Mouse (Mus musculus) embryo, embryonic 9.5 days (tissue): ENCODE data around the gene Fndc3a.

Experiments
- DNase-seq: peaks from one replicate; pipeline ENCODE4 v3.0.0-alpha.2; 2017; ENCODE audit errors: extremely low spot score

Gene Fndc3a

DNA sequence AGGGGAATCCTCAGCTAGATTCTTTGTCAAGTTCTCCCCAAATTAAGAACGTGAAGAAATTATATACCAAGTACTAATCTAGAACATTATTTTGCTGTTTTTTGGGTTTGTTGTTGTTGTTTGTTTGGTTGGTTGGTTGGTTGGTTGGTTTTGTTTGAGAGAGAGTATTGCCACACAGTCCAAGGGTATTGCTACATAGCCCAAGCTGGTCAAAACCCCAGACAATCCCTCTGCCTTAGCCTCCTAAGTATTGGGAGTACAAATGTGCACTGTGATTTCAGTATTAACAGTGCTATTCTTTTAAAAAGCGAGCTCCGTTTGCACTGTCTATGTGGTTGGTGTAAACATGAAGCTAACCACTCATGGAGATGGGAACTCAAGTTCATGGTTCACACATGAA lies 37.9 kb downstream of the Fndc3a start:
- no peak for DNase-seq

DNA sequence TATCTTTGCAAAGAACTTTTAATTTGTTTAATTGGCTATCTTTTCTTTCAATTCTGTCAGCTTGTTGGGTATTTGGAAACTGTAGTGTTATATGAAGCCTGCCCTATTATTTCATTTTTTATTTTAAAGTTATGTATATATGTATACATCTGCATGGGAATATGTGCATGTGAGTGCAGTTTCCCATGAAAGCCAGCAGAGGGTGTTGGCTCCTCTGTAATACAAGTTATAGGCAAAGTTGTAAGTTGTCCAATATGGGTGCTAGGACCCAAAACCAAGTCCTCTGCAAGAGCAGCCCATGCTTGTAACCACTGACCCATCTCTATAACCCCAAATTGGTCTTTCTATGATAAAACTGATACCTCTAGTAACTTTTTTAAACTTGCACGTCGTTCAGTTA lies 38.8 kb downstream of the Fndc3a start:
- DNase-seq, result no peak

DNA sequence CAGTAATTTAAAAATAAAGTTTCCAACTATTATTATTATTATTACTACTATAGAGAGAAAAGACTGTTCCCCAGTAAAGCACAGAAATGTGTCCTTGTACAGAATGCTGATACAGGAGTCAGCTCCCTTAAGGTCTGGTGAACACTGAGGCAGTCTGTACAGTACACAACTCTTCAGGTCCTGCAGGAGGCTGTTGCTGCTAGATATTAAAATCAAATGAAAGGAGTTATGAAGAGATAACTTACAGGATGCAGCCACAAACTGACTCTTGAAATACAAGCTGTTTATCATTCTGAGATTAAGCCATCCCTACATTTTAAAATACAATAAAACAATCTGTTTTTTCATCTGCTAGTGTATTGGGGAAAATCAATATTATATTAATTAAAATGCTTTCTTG lies 60.5 kb downstream of the Fndc3a start:
- DNase-seq, result no peak

DNA sequence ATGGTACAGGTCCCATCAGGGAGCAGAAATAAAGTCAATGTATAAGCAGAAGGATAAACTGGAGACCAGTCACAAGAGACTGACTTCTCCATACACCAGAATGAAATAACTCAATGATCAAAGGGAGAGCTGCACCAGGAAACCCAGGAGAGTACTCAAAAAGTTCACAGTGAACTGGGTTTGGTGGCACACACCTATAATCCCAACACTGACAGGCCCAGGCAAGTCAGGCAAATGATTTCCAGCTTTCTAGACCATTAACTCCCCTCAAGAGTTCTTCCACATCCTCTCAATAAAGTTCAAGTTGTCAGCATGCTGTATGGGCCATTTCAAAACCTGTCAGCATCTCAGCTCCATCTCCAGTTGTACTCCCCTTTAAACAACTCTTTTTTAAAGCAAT lies 64.3 kb downstream of the Fndc3a start:
- no peak for DNase-seq

DNA sequence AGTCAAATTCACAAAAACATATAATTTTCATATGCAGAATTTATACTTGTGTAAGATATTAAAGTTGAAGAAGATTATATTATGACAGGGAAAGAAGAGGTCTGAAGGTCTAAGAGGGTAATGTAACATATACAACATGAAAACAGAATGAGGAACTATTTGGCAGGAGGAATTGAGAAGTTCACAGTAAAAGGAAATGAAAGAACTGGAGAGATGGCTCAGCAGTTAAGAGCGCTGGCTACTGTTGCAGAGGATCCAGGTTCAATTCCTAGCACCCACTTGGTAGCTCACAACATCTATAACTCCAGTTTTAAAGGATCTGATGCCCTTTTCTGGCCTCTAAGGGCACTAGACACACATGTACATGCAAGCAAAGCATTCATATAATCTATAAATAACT lies 65.2 kb downstream of the Fndc3a start:
- no peak for DNase-seq

DNA sequence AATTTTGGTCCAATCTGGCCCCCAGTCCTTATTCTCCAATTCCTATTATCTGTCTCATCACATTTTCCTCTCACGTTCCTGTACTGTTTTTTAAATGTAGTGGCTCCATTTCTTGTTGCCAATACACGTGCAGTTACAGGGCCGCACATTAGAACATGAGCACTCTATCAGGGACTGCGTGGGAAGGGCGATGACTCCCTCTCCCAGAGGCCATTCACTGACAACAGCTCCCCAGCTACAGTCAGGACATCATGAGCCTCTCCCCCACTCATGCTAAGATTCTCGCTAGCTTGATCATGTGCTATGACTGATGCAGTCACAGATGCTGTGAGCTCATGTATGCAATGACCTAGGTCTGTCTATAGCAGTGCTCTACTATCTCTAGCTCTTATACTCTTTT lies 71.3 kb downstream of the Fndc3a start:
- no peak for DNase-seq

DNA sequence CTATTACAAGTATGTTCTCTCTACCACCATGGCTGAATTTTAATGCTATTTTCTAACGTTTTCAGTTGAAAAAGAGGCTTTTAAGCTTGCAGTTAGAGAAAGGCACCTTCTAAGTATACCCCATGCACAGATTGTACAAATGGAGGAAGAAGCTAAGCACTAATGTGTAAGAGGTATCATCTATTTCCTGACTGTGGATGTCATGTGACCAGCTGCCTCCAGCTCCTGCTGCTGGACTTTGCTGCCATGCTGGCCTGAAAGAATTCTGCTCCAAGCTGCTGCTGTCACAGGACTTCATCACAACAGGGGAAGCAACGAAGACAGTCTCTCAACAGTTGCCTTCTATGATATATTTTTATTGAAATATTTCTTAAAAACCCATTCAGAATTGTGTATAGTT lies 76.2 kb downstream of the Fndc3a start:
- DNase-seq, result no peak

DNA sequence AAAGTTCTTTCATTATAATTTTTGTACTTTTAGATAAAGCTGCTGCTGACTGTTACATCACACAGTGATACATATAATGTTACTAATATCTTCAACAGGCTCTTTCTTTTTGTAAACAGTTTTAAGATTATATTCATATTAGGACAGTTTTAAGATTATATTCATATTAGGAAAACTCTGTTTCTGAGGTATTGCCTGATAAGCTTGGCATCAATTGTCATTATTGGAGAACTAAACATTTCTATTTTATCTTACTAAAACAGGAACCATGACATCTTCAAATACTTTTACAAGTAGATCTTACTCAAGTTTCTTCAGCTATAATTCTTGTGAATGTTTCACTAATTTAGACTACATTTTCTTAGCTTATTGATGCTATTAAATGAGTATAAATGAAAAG lies 84.4 kb downstream of the Fndc3a start:
- DNase-seq, result no peak

DNA sequence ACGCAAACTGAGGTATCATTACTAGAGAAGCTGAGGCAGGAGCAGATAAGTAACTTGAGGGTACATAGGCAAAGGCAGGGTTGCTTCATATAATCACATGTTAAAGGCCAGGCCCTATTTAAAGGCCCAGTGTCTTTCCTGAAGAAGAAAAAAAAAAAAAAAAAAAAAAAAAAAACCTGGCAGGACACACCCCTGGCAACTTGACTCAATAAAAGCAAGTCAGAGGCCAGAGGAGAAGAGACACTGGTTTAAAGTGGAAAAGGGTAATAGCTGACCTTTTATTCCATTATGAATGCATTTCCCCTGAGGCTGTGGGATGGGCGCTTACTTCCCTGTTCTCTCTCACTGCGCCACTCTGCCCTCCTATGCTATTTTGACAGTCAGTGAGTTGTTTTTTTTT lies 105.7 kb downstream of the Fndc3a start:
- no peak for DNase-seq

DNA sequence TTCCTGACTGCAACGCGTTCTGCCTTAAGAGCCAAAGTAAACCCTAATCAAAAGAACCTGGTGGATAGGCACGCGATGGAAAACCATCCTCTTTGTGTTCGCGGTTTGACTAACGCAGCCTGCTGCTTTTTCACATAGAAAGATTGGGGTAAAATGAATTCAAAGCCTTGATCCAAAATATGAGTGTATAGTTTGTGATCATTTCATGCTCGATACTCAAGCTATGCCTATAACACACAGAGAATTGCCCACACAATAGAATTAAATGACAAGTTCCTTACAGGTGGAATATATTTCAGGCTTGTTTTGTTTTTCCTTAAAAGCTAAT lies 106.6 kb downstream of the Fndc3a start:
- DNase-seq, result no peak

DNA sequence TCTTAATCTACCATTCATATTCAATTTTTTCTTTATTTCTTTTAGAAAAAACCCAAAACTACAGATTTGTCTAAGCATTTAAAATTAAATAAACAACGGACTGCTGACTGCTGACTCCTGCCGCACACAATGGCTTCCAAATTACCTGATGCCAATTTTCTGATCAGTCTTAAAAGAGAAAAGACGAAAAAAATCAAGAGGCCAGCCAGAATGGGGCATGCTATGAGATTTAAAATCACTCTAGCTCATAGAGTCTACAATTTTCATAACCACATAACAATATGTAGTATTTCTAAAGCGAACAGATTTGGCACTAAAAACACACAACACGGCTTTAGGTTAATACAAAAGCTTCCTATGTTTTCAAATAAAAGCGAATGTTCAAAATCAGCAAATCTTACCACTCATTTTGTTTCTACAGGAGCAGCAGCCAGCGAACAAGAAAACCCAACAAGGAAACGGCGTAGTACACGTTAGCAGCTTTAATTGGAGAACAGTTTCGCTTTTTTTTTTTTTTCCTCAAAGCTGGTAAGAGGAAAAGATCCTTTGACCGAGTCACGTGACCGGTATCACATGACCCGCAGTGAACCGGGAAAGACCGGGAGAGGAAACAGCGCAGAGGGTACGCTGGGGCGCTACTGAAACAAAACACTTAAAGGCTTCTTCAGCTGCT lies 107.1 kb downstream of the Fndc3a start:
- peak; percentile 79 for DNase-seq

DNA sequence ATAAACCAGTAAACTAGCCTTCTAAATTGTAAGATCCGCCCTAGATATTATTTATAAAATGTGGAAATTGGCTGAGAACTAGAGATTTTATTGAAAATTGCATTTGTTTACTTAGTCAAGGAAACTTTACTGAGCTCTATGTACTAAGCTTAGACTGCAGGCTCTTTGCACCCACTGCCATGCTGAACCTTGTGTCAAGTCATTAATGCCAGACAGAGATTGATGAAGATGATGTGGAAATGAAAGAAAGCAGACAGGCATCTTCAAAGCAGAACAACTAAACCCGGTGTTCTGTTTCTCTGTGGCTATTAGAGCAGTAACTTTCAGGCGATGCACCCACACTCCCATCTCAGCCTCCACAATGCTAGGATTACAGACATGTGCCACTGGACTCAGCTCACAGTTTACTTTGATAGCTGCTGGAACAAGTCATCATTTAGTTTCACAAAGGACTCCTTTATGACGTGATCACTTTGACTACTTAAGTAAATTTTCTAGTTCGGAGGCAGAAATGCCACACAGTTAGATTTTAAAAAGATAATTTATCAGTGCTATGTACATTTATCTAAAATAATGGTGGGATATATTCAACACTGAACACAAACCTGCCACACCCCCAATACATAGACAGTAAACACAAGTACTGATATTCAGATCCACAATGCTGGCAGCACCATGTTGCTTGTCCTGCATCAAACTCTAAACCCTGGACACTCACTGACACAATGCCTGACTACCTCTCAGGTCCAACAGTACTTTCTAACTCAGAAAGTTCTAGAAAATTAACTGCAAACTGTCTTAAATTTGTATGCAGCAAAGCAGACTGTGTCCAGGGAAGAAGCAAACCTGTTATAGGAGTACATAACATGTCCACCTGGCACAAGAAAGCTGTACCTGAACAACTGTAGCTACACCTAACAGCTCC lies 108.2 kb downstream of the Fndc3a start:
- no peak for DNase-seq

DNA sequence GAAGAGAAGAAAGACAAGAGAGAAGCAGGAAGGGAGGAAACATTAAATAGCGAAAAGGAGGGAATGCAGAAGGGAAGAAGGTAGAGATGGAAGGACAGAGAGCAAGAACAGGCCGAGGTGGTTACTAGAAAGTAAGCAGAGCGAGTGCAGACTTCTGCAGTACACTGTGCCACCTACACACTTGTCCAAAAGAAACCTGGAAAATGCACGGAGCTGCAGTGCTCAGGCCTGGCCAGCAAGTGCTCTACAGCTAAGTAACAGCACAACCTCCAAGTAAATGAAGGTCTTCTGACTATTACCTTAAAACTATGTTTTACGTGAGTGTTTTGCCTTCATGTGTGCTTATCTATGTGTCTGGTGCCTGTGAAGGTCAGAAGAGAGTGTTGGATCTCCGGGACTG lies 109.4 kb downstream of the Fndc3a start:
- no peak for DNase-seq

DNA sequence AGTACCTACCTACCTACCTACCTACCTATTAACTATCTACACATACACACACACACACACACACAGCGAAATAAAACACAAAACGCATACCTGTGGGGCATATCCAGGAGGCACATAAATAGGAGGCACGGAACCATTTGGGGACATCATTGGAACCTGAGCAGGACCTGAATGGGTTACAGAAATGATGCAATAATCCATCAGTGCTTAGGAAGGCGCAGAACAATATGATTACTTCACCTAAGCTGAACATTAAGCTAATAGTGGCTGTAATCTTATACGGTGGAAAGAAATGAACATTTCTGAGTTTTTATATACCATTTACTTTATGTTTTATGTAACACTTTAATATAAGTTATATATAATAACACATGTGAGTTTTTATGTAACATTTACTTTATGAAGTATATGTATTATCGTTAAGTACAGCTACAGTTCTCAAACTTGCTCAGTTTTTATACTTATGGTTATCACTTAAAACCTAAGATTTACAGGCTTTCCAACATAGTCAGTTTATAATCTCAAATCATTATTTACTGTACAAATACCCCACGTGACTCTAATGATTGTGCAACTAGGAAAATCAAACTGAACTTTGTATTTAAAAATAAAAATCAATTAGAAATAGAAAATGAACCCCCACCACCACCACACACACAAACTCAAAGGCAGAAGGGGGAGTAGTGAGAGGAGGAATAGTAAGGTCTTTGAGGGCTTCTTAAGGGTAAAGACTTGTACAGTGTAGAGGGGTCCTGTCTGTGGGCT lies 110.6 kb downstream of the Fndc3a start:
- no peak for DNase-seq

DNA sequence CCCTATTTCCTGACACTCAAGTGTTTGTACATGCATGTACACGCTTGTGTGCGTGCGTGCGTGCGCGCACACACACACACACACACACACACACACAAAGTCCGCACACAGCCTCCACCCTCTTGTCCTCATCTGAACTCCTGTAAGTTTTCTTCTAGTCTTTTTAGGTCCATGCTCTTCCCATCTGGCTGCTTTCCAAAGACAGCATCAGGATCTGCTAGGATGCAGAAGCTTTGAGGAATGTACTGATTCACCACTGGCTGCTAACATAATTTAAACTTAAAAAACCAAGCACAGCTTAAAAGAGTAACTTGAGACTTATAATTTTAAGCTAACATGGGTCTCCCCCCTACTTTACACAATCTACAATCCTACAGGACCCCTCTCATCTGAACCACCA lies 115.6 kb downstream of the Fndc3a start:
- DNase-seq, result no peak

DNA sequence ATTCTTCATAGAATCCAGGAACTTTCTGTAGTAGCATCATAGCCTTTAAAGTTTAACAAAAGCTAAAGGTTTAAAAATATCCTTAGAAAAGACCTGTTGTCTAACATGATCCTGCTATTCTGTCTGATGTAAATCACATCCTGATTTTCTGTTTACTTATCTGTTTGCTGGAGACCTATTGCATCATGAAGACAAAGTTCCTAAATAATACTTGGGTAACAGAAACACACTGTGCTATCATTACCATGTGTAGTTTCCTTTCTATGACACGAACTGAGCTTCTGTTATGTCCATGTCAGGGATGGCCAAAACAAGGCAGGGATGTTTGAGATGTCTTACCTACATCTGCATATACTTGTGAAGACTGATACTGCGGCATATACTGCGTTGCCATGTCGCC lies 120.4 kb downstream of the Fndc3a start:
- DNase-seq, result no peak

DNA sequence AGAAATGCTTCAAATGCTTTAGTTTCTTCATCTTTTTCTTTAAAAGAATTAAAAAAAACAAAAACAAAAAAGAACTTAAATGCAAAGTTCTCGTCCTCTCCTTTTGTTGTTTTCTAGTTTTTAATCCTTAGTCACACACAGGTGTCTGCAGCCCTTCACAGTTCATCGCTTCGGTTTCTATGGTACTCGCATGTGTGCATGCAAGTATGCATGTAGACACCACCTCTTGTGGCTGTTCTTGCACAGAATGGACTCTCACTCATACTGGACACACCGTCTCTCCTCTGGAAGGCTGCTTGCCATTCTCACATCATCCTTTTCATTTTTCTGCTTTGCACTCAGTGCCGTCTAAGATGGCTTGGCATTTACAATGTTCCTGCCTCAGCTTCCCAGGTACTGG lies 126.8 kb downstream of the Fndc3a start:
- DNase-seq, result no peak

DNA sequence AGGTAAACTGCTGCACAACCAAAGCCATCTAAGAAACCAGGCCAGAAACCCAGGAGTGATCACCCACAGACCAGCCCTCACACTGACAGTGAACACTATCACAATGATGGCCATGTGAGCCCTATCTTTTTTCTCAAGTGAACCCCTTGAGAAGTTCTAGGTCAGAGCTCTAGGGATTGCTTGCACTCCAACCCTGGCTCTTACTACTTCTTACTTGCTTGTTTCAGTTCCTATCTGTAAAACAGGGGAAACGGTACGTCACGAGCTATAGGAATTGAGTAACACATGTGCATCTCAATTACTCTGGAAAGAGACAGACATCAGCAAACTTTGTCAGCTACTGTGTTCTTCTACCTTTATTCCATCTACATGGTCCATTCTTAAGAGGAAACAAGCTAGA lies 128.8 kb downstream of the Fndc3a start:
- no peak for DNase-seq

DNA sequence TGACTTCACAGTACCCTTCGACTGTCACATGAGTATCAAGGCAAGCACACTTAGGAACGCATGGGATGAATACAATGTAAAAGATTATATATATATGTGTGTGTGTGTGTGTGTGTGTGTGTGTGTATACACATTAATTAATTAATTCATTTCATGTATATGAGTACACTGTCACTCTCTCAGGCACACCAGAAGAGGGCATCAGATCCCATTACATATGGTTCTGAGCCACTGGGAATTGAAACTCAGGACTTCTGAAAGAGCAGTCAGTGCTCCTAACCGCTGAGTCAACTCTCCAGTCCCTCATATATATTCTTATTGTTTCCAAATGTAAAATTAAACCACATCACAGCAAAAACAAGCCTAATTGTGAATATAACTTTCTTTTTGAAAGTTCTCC lies 133.5 kb downstream of the Fndc3a start:
- no peak for DNase-seq

DNA sequence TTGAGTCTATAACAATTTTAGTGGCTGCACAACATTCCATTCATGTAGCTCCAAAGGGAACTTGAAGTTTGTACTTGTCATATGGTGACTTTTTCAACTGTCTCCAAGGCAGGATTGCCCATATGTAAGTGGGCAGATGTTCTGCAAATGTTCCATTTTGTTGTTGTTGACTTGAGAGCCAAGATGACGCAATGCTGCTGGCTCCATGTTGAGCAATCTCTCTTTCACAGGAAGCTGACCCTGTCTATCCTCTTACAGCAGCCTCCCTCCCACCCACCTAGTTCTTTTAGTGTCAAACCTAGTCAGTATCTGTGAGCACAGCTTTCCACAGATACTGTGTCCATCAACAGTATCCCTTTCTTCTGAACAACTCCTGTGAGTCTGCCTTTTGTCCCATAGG lies 145.9 kb downstream of the Fndc3a start:
- no peak for DNase-seq

DNA sequence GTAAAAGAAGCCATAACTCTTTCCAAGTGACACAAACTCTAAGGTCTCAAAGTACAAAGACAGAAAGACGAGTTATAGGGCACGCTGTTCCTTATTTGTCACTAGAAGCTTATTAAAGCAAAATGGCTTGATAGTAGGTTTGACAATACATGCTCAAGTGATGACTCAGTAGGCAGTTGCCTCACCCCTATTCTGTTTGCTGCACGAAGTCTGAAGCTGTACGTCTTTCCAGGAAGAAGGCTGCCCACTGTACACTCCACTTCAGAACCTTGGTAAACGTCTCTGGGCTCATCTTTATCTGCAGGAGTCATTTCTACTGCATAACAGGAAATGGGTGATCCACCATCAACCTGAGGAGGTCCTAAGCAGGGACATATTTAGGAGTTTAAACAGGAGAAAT lies 151.0 kb downstream of the Fndc3a start:
- DNase-seq, result no peak

DNA sequence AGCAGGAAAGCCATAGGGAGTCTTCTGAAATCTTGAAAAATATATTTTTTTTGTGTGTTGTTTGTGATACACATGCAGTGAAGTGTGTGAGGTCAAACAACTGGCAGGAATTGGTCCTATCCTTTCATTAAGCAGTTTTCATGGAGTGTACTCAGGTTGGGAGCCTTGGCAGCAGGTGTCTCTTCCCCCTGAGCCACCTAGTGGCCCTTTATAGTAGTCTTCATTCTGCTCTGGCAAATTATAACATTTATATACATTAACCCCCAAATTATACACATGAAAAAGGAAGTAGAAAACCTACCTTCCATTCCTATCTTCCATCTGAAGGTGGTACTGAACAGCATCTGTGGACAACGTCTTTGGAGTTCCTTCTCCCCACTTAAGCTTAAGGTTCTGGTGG lies 154.0 kb downstream of the Fndc3a start:
- DNase-seq, result no peak
